Mouse (Mus musculus) limb, embryonic 12.5 days (tissue): ENCODE data around the gene Rpl35a. TPM values are rescaled to one million over a fixed set of nuclear protein-coding genes. Genes with fewer than 3 reads are reported as not detected.
"Not testable (repeated sequence)": the region's sequence is repeated elsewhere in the genome, so short reads cannot be mapped to it uniquely, and the experiment has no call there.

ENCODE experiments used
- ATAC-seq: fragments of 200-750 bp; cut with Nextera tagmentation; 2 replicates; pipeline ENCODE4 v1.8.0; 2017; ENCODE audit warnings: low read depth, moderate TSS enrichment; ENCODE audit not compliant: insufficient number of reproducible peaks, insufficient read depth, low FRiP score, low TSS enrichment
- H3K27ac ChIP-seq: fragments of 300-500 bp; sonication (generic); 2 replicates; pipeline ENCODE4 v1.5.1; 2016; ENCODE audit warnings: mild to moderate bottlenecking, moderate library complexity
- H3K27me3 ChIP-seq: fragments of 300-500 bp; sonication (generic); 2 replicates; pipeline ENCODE4 v1.6.1; 2016; ENCODE audit warnings: mild to moderate bottlenecking, moderate library complexity
- H3K36me3 ChIP-seq: fragments of 300-500 bp; sonication (generic); 2 replicates; pipeline ENCODE4 v1.6.1; 2016; ENCODE audit warnings: mild to moderate bottlenecking, moderate library complexity
- H3K4me1 ChIP-seq: fragments of 300-500 bp; sonication (generic); replicated peaks from 2 replicates; pipeline ENCODE4 v1.6.1; 2016
- H3K4me2 ChIP-seq: fragments of 300-500 bp; sonication (generic); 2 replicates; pipeline ENCODE4 v1.6.1; 2016; ENCODE audit warnings: mild to moderate bottlenecking, moderate library complexity
- H3K4me3 ChIP-seq: fragments of 300-500 bp; sonication (generic); replicated peaks from 2 replicates; pipeline ENCODE4 v1.5.1; 2016; ENCODE audit warnings: mild to moderate bottlenecking
- H3K9ac ChIP-seq: fragments of 300-500 bp; sonication (generic); replicated peaks from 2 replicates; pipeline ENCODE4 v1.6.1; 2016; ENCODE audit warnings: mild to moderate bottlenecking, moderate library complexity
- H3K9me3 ChIP-seq: fragments of 300-500 bp; sonication (generic); 2 replicates; pipeline ENCODE4 v1.6.1; 2016; ENCODE audit warnings: mild to moderate bottlenecking, moderate library complexity
- WGBS: fragments of 180-500 bp; shearing (Covaris S2); methylation state at CpG from one replicate; pipeline ENCODE4 v1.1.7; 2016; 5-methylcytosine and 5-hydroxymethylcytosine counted together
- polyA plus RNA-seq: library from polyadenylated mRNA; unstranded; fragments of >200 nt; fragmentation: Nextera tagmentation; extraction: Ambion mirVana; gene quantifications from 2 replicates; pipeline ENCODE4 v1.2.1, GENCODE M21; 2016

The Rpl35a gene
- polyA plus RNA-seq, 1 experiment from 2014 or later: 1,024 TPM

DNA sequence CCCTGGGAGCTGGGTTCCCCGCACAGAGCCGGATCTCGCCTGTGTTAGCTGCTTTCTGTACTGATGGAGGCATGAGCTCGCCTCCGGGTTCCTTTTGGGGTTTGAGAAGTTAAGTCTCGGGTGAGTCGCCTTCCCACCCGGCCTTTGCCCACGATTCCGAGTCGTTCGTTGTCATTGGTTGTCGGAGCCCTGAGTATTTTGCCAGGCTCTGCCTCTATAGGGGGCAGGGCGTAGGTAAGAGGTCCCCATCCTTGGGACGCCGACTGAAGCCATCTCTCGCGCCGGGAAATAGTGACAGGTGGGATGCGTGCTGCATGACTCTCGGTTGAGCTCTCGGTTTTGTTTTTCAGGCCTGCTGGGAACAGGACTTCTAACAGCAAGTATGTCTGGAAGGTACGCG lies 533 bp downstream of the Rpl35a start:
- under 1% methylated on average over 24 of the region's 24 CpGs for WGBS
- no peak for ATAC-seq
- H3K9ac ChIP-seq: peak overlapping the region; percentile 97

GRCm38 (mm10) chr16:33058033-33058432 lies 1.8 kb downstream of the Rpl35a start:
- peaks cover 33% of the 10 kb centered on the region for H3K36me3 ChIP-seq
- peaks cover 20% of the 10 kb centered on the region for H3K4me1 ChIP-seq
- H3K4me3 ChIP-seq: peak overlapping the region; percentile 92
- H3K27ac ChIP-seq: no peak overlapping the region
- H3K4me2 ChIP-seq: peak overlapping the region; percentile 73
- ATAC-seq: no peak
- no peaks in the 10 kb centered on the region for H3K9me3 ChIP-seq
- H3K9ac ChIP-seq: 0 out of 2 replicates have a peak overlapping the region, but pooled peaks have one; percentile 24
- WGBS: 89% methylated on average over 16 of the region's 16 CpGs
- H3K27me3 ChIP-seq: no peaks in the 10 kb centered on the region

More for the DNA sequence above, 533 bp downstream of the Rpl35a start:
- H3K36me3 ChIP-seq: peaks cover 33% of the 10 kb centered on the region
- H3K27me3 ChIP-seq: no peaks in the 10 kb centered on the region
- H3K4me3 ChIP-seq: peak overlapping the region; percentile 92
- H3K27ac ChIP-seq: peak overlapping the region; percentile 94
- H3K4me1 ChIP-seq: peaks cover 17% of the 10 kb centered on the region
- peak overlapping the region; percentile 73 for H3K4me2 ChIP-seq
- H3K9me3 ChIP-seq: no peaks in the 10 kb centered on the region

DNA sequence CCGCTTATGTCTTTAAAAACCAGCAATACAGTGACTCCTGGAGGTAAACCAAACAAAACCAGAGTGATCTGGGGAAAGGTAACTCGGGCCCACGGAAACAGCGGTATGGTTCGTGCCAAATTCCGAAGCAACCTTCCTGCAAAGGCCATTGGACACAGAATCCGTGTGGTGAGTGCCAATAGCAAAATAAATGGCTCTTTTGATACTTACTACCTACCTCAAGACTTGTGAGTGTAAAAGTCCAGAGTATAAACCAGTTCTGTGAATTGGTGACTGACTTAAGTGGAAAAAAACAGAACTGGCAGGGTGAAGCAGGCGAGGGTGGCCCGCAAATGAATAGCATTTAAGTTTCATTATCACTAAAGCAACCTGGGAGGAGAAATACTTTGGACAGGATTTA lies 2.4 kb downstream of the Rpl35a start:
- H3K4me2 ChIP-seq, H3K9ac ChIP-seq, H3K4me3 ChIP-seq, ATAC-seq, H3K27ac ChIP-seq, H3K9me3 ChIP-seq, H3K27me3 ChIP-seq: not testable (repeated sequence)
- H3K36me3 ChIP-seq: peaks cover 33% of the 10 kb centered on the region
- peaks cover 27% of the 10 kb centered on the region for H3K4me1 ChIP-seq
- WGBS: 91% methylated on average over 9 of the region's 9 CpGs

GRCm38 (mm10) chr16:33059471-33059870 lies 3.2 kb downstream of the Rpl35a start:
- Histone ChIP-seq H3K4me2 (no peak overlapping the region), H3K9me3 (no peaks in the 10 kb centered on the region), H3K9ac (no peak overlapping the region), H3K4me1 (peaks cover 30% of the 10 kb centered on the region), H3K27ac (no peak overlapping the region), H3K27me3 (no peaks in the 10 kb centered on the region), H3K36me3 (peaks cover 33% of the 10 kb centered on the region), H3K4me3 (no peak overlapping the region)
- ATAC-seq: no peak
- 100% methylated on average over 1 of the region's 1 CpGs for WGBS

DNA sequence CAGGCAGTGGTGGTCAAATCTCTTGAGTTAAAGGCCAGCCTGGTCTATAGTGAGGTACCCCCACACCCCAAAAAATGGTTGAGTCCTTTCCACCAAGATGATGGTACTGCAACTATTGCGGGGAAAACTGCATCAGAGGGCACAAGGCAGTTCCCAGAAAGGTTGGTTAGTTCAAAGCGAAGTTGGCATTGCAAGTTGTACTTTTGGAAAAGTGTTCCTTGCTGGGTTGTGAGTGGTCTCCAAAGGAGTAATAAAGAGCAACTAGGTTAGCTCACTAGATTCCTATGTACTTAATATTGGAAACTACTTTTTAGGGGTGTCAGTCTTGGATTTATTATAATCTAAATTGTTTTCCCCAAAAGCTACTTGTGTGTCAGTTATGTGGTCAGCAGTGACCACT lies 4.7 kb downstream of the Rpl35a start:
- H3K36me3 ChIP-seq: peaks cover 33% of the 10 kb centered on the region
- H3K4me2 ChIP-seq: no peak overlapping the region
- H3K4me1 ChIP-seq: peaks cover 28% of the 10 kb centered on the region
- H3K4me3 ChIP-seq: no peak overlapping the region
- no peak overlapping the region for H3K9ac ChIP-seq
- 84% methylated on average over 2 of the region's 2 CpGs for WGBS
- H3K9me3 ChIP-seq: no peaks in the 10 kb centered on the region
- H3K27ac ChIP-seq: no peak overlapping the region
- ATAC-seq: no peak
- H3K27me3 ChIP-seq: no peaks in the 10 kb centered on the region

DNA sequence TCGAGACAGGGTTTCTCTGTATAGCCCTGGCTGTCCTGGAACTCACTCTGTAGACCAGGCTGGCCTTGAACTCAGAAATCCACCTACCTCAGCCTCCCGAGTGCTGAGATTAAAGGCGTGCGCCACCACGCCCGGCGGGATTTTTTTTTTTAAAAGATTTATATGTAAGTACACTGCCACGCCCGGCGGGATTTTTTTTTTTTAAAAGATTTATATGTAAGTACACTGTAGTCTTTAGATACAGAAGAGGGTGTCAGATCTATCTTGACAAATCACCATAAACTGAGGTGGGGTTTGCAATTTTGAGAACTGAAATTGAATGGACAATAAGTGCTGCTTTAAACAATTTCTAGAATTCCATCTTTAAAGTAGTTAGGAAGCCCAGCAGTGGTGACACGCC lies 5.1 kb downstream of the Rpl35a start:
- H3K9ac ChIP-seq: no peak overlapping the region
- H3K36me3 ChIP-seq: peaks cover 36% of the 10 kb centered on the region
- H3K4me1 ChIP-seq: peaks cover 28% of the 10 kb centered on the region
- peak overlapping the region; percentile 81; the same call in 1 of the 2 replicates for H3K4me3 ChIP-seq
- H3K9me3 ChIP-seq: no peaks in the 10 kb centered on the region
- peak overlapping the region; percentile 76 for H3K27ac ChIP-seq
- no peaks in the 10 kb centered on the region for H3K27me3 ChIP-seq
- no peak for ATAC-seq
- WGBS: 41% methylated on average over 11 of the region's 11 CpGs
- H3K4me2 ChIP-seq: peak overlapping the region; percentile 80

DNA sequence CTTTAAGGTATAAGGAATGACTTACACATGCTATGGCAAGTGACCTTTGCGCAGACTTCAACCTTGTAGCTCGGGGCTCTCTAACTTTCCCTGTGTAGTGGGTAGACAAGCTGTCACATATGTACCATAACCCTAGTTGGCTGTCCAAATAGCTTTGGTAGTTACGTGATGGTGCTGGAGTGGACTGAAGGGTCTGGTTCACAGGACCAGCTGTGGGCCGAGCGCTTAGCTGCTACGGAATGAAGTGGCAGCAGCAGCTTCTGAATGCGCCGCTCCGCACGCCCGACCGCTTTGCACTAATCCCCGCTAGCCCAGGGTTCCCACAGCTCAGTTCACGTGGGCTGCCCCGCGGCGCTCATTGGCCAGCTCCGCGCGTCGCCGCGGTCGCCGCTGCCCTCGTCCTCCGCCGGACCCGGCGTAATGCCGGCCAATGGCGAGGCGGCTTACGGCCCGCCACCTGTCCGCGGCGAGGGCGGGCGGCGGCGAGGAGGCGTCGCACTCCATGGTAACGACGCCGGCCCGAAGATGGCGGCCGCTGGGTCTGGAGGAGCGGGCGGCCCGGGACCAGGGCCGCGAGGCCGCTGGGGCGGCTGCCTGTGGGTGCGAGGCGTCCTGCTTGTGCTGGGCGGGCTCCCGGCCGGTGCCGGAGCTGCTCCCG lies 5.9 kb downstream of the Rpl35a start, which contains the start of gene Lmln:
Gene Lmln (plus strand): TSS at position 498 of the 658 bp plus-strand sequence.
- no peaks in the 10 kb centered on the region for H3K9me3 ChIP-seq
- under 1% methylated on average over 64 of the region's 64 CpGs for WGBS
- H3K4me1 ChIP-seq: peaks cover 28% of the 10 kb centered on the region
- peak; percentile 97 for ATAC-seq
- peak within 1 kb of the TSS; percentile 81 for H3K4me3 ChIP-seq
- peaks cover 40% of the 10 kb centered on the region for H3K36me3 ChIP-seq
- H3K27ac ChIP-seq: peak within 1 kb of the TSS; percentile 76
- H3K27me3 ChIP-seq: no peaks in the 10 kb centered on the region
- peak within 1 kb of the TSS; percentile 80 for H3K4me2 ChIP-seq
- H3K9ac ChIP-seq: peak within 1 kb of the TSS; percentile 73

DNA sequence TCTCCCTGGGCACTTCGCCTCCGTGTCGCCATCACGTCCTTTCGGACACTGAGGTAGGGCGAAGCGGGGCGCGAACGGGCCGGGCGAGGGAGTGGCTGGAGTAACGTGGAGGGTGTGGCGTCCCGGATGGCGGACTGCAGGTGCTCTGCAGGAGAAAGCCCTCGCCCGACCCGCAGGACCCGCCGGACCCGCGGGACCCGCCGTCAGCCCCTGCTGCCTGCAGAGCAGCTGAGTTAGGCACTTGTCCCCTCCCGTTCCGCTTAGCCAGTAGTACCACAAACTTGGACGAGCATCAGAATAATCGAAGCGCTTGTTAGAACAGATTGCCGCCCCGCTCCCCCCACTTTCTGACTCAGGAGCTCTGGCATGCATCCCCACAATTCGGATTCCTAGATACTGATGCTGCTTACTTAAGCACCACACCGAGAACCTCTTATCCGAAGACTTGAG lies 6.5 kb downstream of the Rpl35a start:
- peaks cover 25% of the 10 kb centered on the region for H3K4me1 ChIP-seq
- H3K36me3 ChIP-seq: peaks cover 42% of the 10 kb centered on the region
- ATAC-seq: peak; percentile 45; the same call in 1 of the 2 replicates

DNA sequence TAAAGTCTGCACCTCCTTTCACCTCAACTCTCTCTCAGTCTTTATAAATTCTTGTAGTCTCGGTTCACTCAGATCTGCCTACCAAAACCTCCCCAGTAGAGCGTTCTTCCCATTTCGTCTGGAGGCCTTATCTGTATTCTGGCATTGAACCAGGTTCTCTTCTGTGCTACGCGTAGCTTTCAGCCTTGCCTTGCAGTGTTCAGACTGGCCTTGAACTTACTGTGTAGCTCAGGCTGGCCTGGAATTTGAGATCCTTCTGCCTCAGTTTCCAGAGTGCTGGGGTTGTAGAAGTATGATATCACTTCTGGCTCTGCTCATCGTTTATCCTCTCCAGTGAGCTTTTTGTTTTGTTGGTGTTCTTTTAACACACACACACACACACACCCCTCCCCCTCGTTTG lies 7.0 kb downstream of the Rpl35a start:
- peak overlapping the region; percentile 80 for H3K4me2 ChIP-seq
- H3K36me3 ChIP-seq: peaks cover 42% of the 10 kb centered on the region
- no peak for ATAC-seq
- H3K27ac ChIP-seq: no peak overlapping the region
- no peaks in the 10 kb centered on the region for H3K9me3 ChIP-seq
- H3K4me3 ChIP-seq: peak overlapping the region; percentile 81
- 35% methylated on average over 7 of the region's 7 CpGs for WGBS
- H3K9ac ChIP-seq: peak overlapping the region; percentile 73
- H3K27me3 ChIP-seq: no peaks in the 10 kb centered on the region
- peaks cover 20% of the 10 kb centered on the region for H3K4me1 ChIP-seq

More for the DNA sequence above, 6.5 kb downstream of the Rpl35a start:
- H3K27me3 ChIP-seq: no peaks in the 10 kb centered on the region
- no peaks in the 10 kb centered on the region for H3K9me3 ChIP-seq
- peak overlapping the region; percentile 73 for H3K9ac ChIP-seq
- peak overlapping the region; percentile 80 for H3K4me2 ChIP-seq
- peak overlapping the region; percentile 81 for H3K4me3 ChIP-seq
- under 1% methylated on average over 35 of the region's 35 CpGs for WGBS
- H3K27ac ChIP-seq: peak overlapping the region; percentile 76

- H3K4me3 ChIP-seq: no peak overlapping the region
- H3K9ac ChIP-seq: no peak overlapping the region
- ATAC-seq: no peak
- WGBS: 79% methylated on average over 9 of the region's 9 CpGs
- no peak overlapping the region for H3K27ac ChIP-seq
- peaks cover 31% of the 10 kb centered on the region for H3K36me3 ChIP-seq
- H3K9me3 ChIP-seq: no peaks in the 10 kb centered on the region
- peaks cover 16% of the 10 kb centered on the region for H3K4me1 ChIP-seq
- no peaks in the 10 kb centered on the region for H3K27me3 ChIP-seq
- no peak overlapping the region for H3K4me2 ChIP-seq
Measured at GRCm38 (mm10) chr16:33064636-33065035, 8.4 kb downstream of the Rpl35a start.

DNA sequence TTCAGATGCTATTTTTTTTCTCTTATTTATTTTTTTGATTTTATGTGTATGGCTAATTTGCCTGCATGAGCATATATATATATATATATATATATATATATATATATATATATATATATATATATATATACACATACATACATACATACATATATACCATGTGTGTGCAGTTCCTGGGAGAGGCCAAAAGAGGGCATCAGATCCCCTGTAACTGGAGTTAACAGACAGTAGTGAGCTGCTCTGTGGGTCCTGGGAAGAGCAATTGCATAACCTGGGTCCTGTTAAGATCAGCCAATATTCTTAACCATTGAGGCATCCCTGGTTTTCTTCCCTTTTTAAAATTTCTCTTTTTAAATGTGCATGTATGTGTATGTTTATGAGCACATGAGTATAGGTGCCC lies 14.7 kb downstream of the Rpl35a start:
- Histone ChIP-seq H3K9ac (no peak overlapping the region), H3K9me3 (no peaks in the 10 kb centered on the region), H3K27ac (no peak overlapping the region), H3K27me3 (no peaks in the 10 kb centered on the region), H3K4me3 (no peak overlapping the region), H3K4me2 (no peak overlapping the region), H3K36me3 (peaks cover 43% of the 10 kb centered on the region; the same call in 1 of the 2 replicates), H3K4me1 (no peaks in the 10 kb centered on the region)
- no peak for ATAC-seq
